Mouse (Mus musculus) heart, postnatal 0 days (tissue): ENCODE data around the gene Esf1.

Experiments
- CTCF ChIP-seq: IDR thresholded peaks from 2 replicates; pipeline ENCODE4 v1.5.1; 2016; ENCODE audit warnings: antibody characterized with exemption, control low read depth, low read depth
- EP300 ChIP-seq: IDR thresholded peaks from 2 replicates; pipeline ENCODE4 v1.6.1; 2016; ENCODE audit warnings: antibody characterized with exemption, low read depth

- TF ChIP-seq EP300: no peak
- no peak for TF ChIP-seq CTCF
Observed at GRCm38 (mm10) chr2:140125516-140125915, 44.8 kb downstream of the Esf1 start.
